Mouse (Mus musculus): ENCODE measurements around the gene Fbll1.

GRCm38 (mm10) chr11:35811458-35811857 lies 12.8 kb upstream of the Fbll1 start:
- no peak for TF ChIP-seq MYOG (IDR thresholded peaks at IDR 0.05; ENCODE audit: control insufficient read depth, extremely low read depth, insufficient read length)
- TF ChIP-seq CEBPB (IDR thresholded peaks at IDR 0.05; ENCODE audit: low read depth), result no peak
- TF ChIP-seq MYOD1 (IDR thresholded peaks at IDR 0.05; ENCODE audit: control insufficient read depth, insufficient read length, low read depth), result no peak
- TF ChIP-seq CTCF (IDR thresholded peaks at IDR 0.05; ENCODE audit: control insufficient read depth, insufficient read depth, insufficient read length), result no peak
